Mouse (Mus musculus) MEL (cell line): ENCODE measurements around the gene Ccl11. TPM values are rescaled to one million over a fixed set of nuclear protein-coding genes. Genes with fewer than 3 reads are reported as not detected.

Experiments used
- DNase-seq: peaks from one replicate; pipeline ENCODE4 v3.0.0; 2011; ENCODE audit warnings: low read depth, low spot score
- H3K27ac ChIP-seq: 2 replicates; pipeline ENCODE4 v1.5.1; 2012; ENCODE audit warnings: low read depth, mild to moderate bottlenecking, control low read depth, low read length, moderate library complexity; ENCODE audit not compliant: control insufficient read depth
- H3K27me3 ChIP-seq, 2 experiments: fragments of 150-350 bp in 1 of 2; sonication (generic) in 1 of 2; 2 replicates each; pipeline ENCODE4 v1.6.1; 2012; ENCODE audit warnings: low read length in 2 of 2, mild to moderate bottlenecking in 2 of 2, improper control_type of control experiment in 1 of 2, moderate library complexity in 1 of 2; ENCODE audit not compliant: insufficient read depth in 2 of 2, control insufficient read depth in 1 of 2
- H3K36me3 ChIP-seq, 2 experiments: 2 replicates each; pipeline ENCODE4 v1.6.1; 2012 to 2014; ENCODE audit warnings: low read length in 2 of 2, improper control_type of control experiment in 1 of 2, inconsistent platforms in 1 of 2, mild to moderate bottlenecking in 1 of 2; ENCODE audit not compliant: insufficient read depth in 2 of 2, control insufficient read depth in 1 of 2
- H3K4me1 ChIP-seq, 2 experiments: fragments of 150-350 bp in 1 of 2; sonication (generic) in 1 of 2; 2 replicates each; pipeline ENCODE4 v1.6.1; 2012; ENCODE audit warnings: low read length in 2 of 2, improper control_type of control experiment in 1 of 2, mild to moderate bottlenecking in 1 of 2; ENCODE audit not compliant: insufficient read depth in 2 of 2, control insufficient read depth in 1 of 2
- H3K4me3 ChIP-seq, 2 experiments: fragments of 150-350 bp in 1 of 2; sonication (generic) in 1 of 2; 2 replicates each; pipeline ENCODE4 v1.5.1; 2012; ENCODE audit warnings: low read depth in 2 of 2, low read length in 2 of 2, mild to moderate bottlenecking in 2 of 2, moderate library complexity in 2 of 2, control low read depth in 1 of 2, improper control_type of control experiment in 1 of 2; ENCODE audit not compliant: control insufficient read depth in 1 of 2, insufficient read depth in 1 of 2
- H3K79me2 ChIP-seq: 2 replicates; pipeline ENCODE4 v1.6.1; 2012; ENCODE audit warnings: mild to moderate bottlenecking, low read length, moderate library complexity; ENCODE audit not compliant: control insufficient read depth, poor library complexity, insufficient read depth
- H3K9ac ChIP-seq: 2 replicates; pipeline ENCODE4 v1.6.1; 2012; ENCODE audit warnings: low read depth, mild to moderate bottlenecking, control low read depth, low read length, moderate library complexity; ENCODE audit not compliant: control insufficient read depth, poor library complexity, severe bottlenecking
- H3K9me3 ChIP-seq: fragments of 150-350 bp; sonication (generic); replicated peaks from 2 replicates; pipeline ENCODE4 v1.6.1; 2012; ENCODE audit warnings: mild to moderate bottlenecking, low read length, improper control_type of control experiment, moderate library complexity; ENCODE audit not compliant: insufficient read depth
- BHLHE40 ChIP-seq: IDR thresholded peaks from 2 replicates; pipeline ENCODE4 v1.6.1; 2012; ENCODE audit warnings: low read depth, mild to moderate bottlenecking, inconsistent platforms, low read length, improper control_type of control experiment, borderline replicate concordance
- CHD2 ChIP-seq: IDR thresholded peaks from 2 replicates; pipeline ENCODE4 v1.6.1; 2011; ENCODE audit warnings: low read length, improper control_type of control experiment
- CTCF ChIP-seq, 3 experiments: IDR thresholded peaks in 2 of 3; conservative IDR thresholded peaks in 1 of 3; 2 replicates each; pipeline ENCODE4 v1.5.1; 2011 to 2012; ENCODE audit warnings: low read length in 3 of 3, low read depth in 2 of 3, mild to moderate bottlenecking in 2 of 3, improper control_type of control experiment in 1 of 3, inconsistent platforms in 1 of 3, mixed read lengths in 1 of 3, moderate library complexity in 1 of 3; ENCODE audit not compliant: control insufficient read depth in 1 of 3, insufficient read depth in 1 of 3, poor library complexity in 1 of 3, severe bottlenecking in 1 of 3
- E2F4 ChIP-seq: IDR thresholded peaks from 2 replicates; pipeline ENCODE4 v1.6.1; 2011; ENCODE audit warnings: low read depth, low read length, improper control_type of control experiment, borderline replicate concordance
- EP300 ChIP-seq, 2 experiments: IDR thresholded peaks; 2 replicates each; pipeline ENCODE4 v1.6.1; 2011; ENCODE audit warnings: improper control_type of control experiment in 2 of 2, low read length in 2 of 2, low read depth in 1 of 2, mild to moderate bottlenecking in 1 of 2
- GABPA ChIP-seq: IDR thresholded peaks from 2 replicates; pipeline ENCODE4 v1.6.1; 2012; ENCODE audit warnings: low read depth, mild to moderate bottlenecking, inconsistent platforms, low read length, improper control_type of control experiment, moderate library complexity
- GATA1 ChIP-seq: IDR thresholded peaks from 2 replicates; pipeline ENCODE4 v1.6.1; 2011; ENCODE audit warnings: low read depth, low read length, improper control_type of control experiment
- HCFC1 ChIP-seq: IDR thresholded peaks from 2 replicates; pipeline ENCODE4 v1.6.1; 2012; ENCODE audit warnings: low read depth, mild to moderate bottlenecking, inconsistent platforms, low read length, improper control_type of control experiment, moderate library complexity
- JUND ChIP-seq: IDR thresholded peaks from 2 replicates; pipeline ENCODE4 v1.6.1; 2011; ENCODE audit warnings: low read depth, mild to moderate bottlenecking, improper control_type of control experiment, low read length
- KAT2A ChIP-seq: conservative IDR thresholded peaks from 2 replicates; pipeline ENCODE4 v1.6.1; 2012; ENCODE audit warnings: low read depth, low read length, improper control_type of control experiment, inconsistent platforms
- MAFK ChIP-seq: IDR thresholded peaks from 2 replicates; pipeline ENCODE4 v1.6.1; 2011; ENCODE audit warnings: low read depth, mild to moderate bottlenecking, low read length, improper control_type of control experiment, borderline replicate concordance
- MAX ChIP-seq: IDR thresholded peaks from 2 replicates; pipeline ENCODE4 v1.6.1; 2011; ENCODE audit warnings: low read length, improper control_type of control experiment
- MAZ ChIP-seq: IDR thresholded peaks from 2 replicates; pipeline ENCODE4 v1.6.1; 2012; ENCODE audit warnings: low read depth, mild to moderate bottlenecking, inconsistent platforms, low read length, improper control_type of control experiment
- MEF2A ChIP-seq: IDR thresholded peaks from 2 replicates; pipeline ENCODE4 v1.6.1; 2014; ENCODE audit warnings: low read depth, mild to moderate bottlenecking, inconsistent platforms, low read length, improper control_type of control experiment; ENCODE audit not compliant: poor library complexity, insufficient replicate concordance, severe bottlenecking; ENCODE audit errors: extremely low read depth
- MYC ChIP-seq: IDR thresholded peaks from 2 replicates; pipeline ENCODE4 v1.6.1; 2011; ENCODE audit warnings: low read depth, mild to moderate bottlenecking, low read length, improper control_type of control experiment, moderate library complexity
- NRF1 ChIP-seq: IDR thresholded peaks from 2 replicates; pipeline ENCODE4 v1.6.1; 2014; ENCODE audit warnings: low read depth, mild to moderate bottlenecking, inconsistent platforms, low read length, improper control_type of control experiment, moderate library complexity; ENCODE audit not compliant: poor library complexity, insufficient read depth, severe bottlenecking
- POLR2A ChIP-seq, 2 experiments: IDR thresholded peaks; 2 replicates each; pipeline ENCODE4 v1.6.1; 2011 to 2012; ENCODE audit warnings: low read length in 2 of 2, mild to moderate bottlenecking in 2 of 2, control low read depth in 1 of 2, improper control_type of control experiment in 1 of 2, low read depth in 1 of 2, moderate library complexity in 1 of 2; ENCODE audit not compliant: control insufficient read depth in 1 of 2, insufficient read depth in 1 of 2, poor library complexity in 1 of 2
- POLR2AphosphoS2 ChIP-seq: IDR thresholded peaks from 2 replicates; pipeline ENCODE4 v1.6.1; 2011; ENCODE audit warnings: low read length, improper control_type of control experiment
- POLR2AphosphoS5 ChIP-seq: IDR thresholded peaks from 2 replicates; pipeline ENCODE4 v1.6.1; 2012; ENCODE audit warnings: low read depth, borderline replicate concordance, mild to moderate bottlenecking, inconsistent platforms, low read length, moderate library complexity, mixed read lengths
- RCOR1 ChIP-seq: IDR thresholded peaks from 2 replicates; pipeline ENCODE4 v1.6.1; 2012; ENCODE audit warnings: low read depth, mild to moderate bottlenecking, inconsistent platforms, low read length, improper control_type of control experiment
- SIN3A ChIP-seq: IDR thresholded peaks from 2 replicates; pipeline ENCODE4 v1.6.1; 2012; ENCODE audit warnings: low read length, improper control_type of control experiment, inconsistent platforms
- TAL1 ChIP-seq: IDR thresholded peaks from 2 replicates; pipeline ENCODE4 v1.6.1; 2012; ENCODE audit warnings: mild to moderate bottlenecking, inconsistent platforms, low read length, moderate library complexity, mixed read lengths
- TCF12 ChIP-seq: IDR thresholded peaks from 2 replicates; pipeline ENCODE4 v1.6.1; 2014; ENCODE audit warnings: low read depth, mild to moderate bottlenecking, inconsistent platforms, low read length, improper control_type of control experiment, moderate library complexity
- USF1 ChIP-seq: IDR thresholded peaks from 2 replicates; pipeline ENCODE4 v1.6.1; 2014; ENCODE audit warnings: low read depth, mild to moderate bottlenecking, inconsistent platforms, low read length, improper control_type of control experiment, moderate library complexity
- USF2 ChIP-seq, 2 experiments: IDR thresholded peaks; 2 replicates each; pipeline ENCODE4 v1.6.1; 2011 to 2012; ENCODE audit warnings: improper control_type of control experiment in 2 of 2, low read length in 2 of 2, borderline replicate concordance in 1 of 2, inconsistent platforms in 1 of 2, low read depth in 1 of 2, mild to moderate bottlenecking in 1 of 2; ENCODE audit not compliant: insufficient read depth in 1 of 2
- ZKSCAN1 ChIP-seq: IDR thresholded peaks from 2 replicates; pipeline ENCODE4 v1.6.1; 2012; ENCODE audit warnings: low read depth, mild to moderate bottlenecking, inconsistent platforms, low read length, improper control_type of control experiment, moderate library complexity
- ZNF384 ChIP-seq: IDR thresholded peaks from 2 replicates; pipeline ENCODE4 v1.6.1; 2012; ENCODE audit warnings: low read depth, mild to moderate bottlenecking, inconsistent platforms, low read length, improper control_type of control experiment
- polyA plus RNA-seq, 2 experiments: library from polyadenylated mRNA; stranded (reverse) in 1 of 2; unstranded in 1 of 2; fragments of >175 nt in 1 of 2; fragments of >200 nt in 1 of 2; gene quantifications; 2 replicates each; pipeline versions ENCODE4 v1.2.1 to v1.2.4; 2012; ENCODE audit warnings: low replicate concordance in 2 of 2, low read depth in 1 of 2; ENCODE audit not compliant: insufficient read length in 2 of 2, insufficient read depth in 1 of 2, missing spikeins in 1 of 2
- total RNA-seq: library from RNA; depleted of rRNA; stranded (reverse); fragments of 300-350 nt; gene quantifications from 2 replicates; pipeline ENCODE4 v1.2.3, GENCODE M21; 2012

Gene Ccl11
- total and polyA plus RNA-seq, 3 experiments = not detected

GRCm38 (mm10) chr11:82073686-82074085 lies 16.1 kb downstream of the Ccl11 start:
- Histone ChIP-seq H3K27ac (no peak overlapping the region), H3K9ac (no peak overlapping the region), H3K27me3 (no peaks in the 10 kb centered on the region), H3K79me2 (no peaks in the 10 kb centered on the region), H3K4me1 (no peaks in the 10 kb centered on the region), H3K4me3 (no peak overlapping the region), H3K36me3 (no peaks in the 10 kb centered on the region), H3K9me3 (no peaks in the 10 kb centered on the region)
- no peak for DNase-seq
- TF ChIP-seq EP300 (IDR thresholded peaks at IDR 0.05; ENCODE audit: low read depth in 1 of 2, low read length in 2 of 2) (no peak), BHLHE40 (no peak), HCFC1 (no peak), CTCF (IDR thresholded peaks at IDR 0.05 in 2 of 3, conservative IDR thresholded peaks at IDR 0.05 in 1 of 3; ENCODE audit: control insufficient read depth in 1 of 3, insufficient read depth in 1 of 3, low read depth in 2 of 3, low read length in 3 of 3, poor library complexity in 1 of 3, severe bottlenecking in 1 of 3) (no peak), RCOR1 (no peak), GATA1 (no peak), NRF1 (no peak), TCF12 (no peak), MAX (no peak), SIN3A (no peak), USF2 (IDR thresholded peaks at IDR 0.05; ENCODE audit: borderline replicate concordance in 1 of 2, insufficient read depth in 1 of 2, low read depth in 1 of 2, low read length in 2 of 2) (no peak), MEF2A (no peak), ZNF384 (no peak), TAL1 (no peak), POLR2A (IDR thresholded peaks at IDR 0.05; ENCODE audit: control insufficient read depth in 1 of 2, insufficient read depth in 1 of 2, low read depth in 1 of 2, low read length in 2 of 2, poor library complexity in 1 of 2) (no peak), MYC (no peak), POLR2AphosphoS5 (no peak)

- Histone ChIP-seq H3K27ac (no peak overlapping the region), H3K79me2 (no peaks in the 10 kb centered on the region), H3K27me3 (no peaks in the 10 kb centered on the region), H3K4me3 (no peak overlapping the region), H3K9me3 (no peaks in the 10 kb centered on the region), H3K9ac (no peak overlapping the region), H3K36me3 (no peaks in the 10 kb centered on the region), H3K4me1 (no peaks in the 10 kb centered on the region)
- TF ChIP-seq KAT2A (no peak), CHD2 (no peak), EP300 (IDR thresholded peaks at IDR 0.05; ENCODE audit: low read depth in 1 of 2, low read length in 2 of 2) (no peak), USF1 (no peak), ZNF384 (no peak), POLR2AphosphoS2 (no peak), MEF2A (no peak), ZKSCAN1 (no peak), GABPA (no peak), MAZ (no peak), E2F4 (no peak), MAFK (no peak), GATA1 (no peak), CTCF (IDR thresholded peaks at IDR 0.05 in 2 of 3, conservative IDR thresholded peaks at IDR 0.05 in 1 of 3; ENCODE audit: control insufficient read depth in 1 of 3, insufficient read depth in 1 of 3, low read depth in 2 of 3, low read length in 3 of 3, poor library complexity in 1 of 3, severe bottlenecking in 1 of 3) (no peak), MYC (no peak), NRF1 (no peak), JUND (no peak), RCOR1 (no peak), HCFC1 (no peak)
- no peak for DNase-seq
Observed at GRCm38 (mm10) chr11:82077031-82077430, 19.4 kb downstream of the Ccl11 start.
